Mouse (Mus musculus) lung, postnatal 0 days (tissue): ENCODE data around the gene Gm15319. TPM values are rescaled to one million over a fixed set of nuclear protein-coding genes. Genes with fewer than 3 reads are reported as not detected.
"Not testable (repeated sequence)": the region's sequence is repeated elsewhere in the genome, so short reads cannot be mapped to it uniquely, and the experiment has no call there.

ENCODE experiments used
- ATAC-seq: fragments of 200-750 bp; cut with Nextera tagmentation; 2 replicates; pipeline ENCODE4 v1.8.0; 2017; ENCODE audit warnings: moderate library complexity
- DNase-seq: peaks from one replicate; pipeline ENCODE4 v3.0.0-alpha.2; 2016; ENCODE audit warnings: low spot score
- H3K27ac ChIP-seq: fragments of 300-500 bp; sonication (generic); 2 replicates; pipeline ENCODE4 v1.5.1; 2014; ENCODE audit warnings: antibody characterized with exemption, mild to moderate bottlenecking, low read length, mixed read lengths
- H3K27me3 ChIP-seq: fragments of 300-500 bp; sonication (generic); replicated peaks from 2 replicates; pipeline ENCODE4 v1.6.1; 2014; ENCODE audit warnings: low read length, mixed read lengths; ENCODE audit not compliant: insufficient read depth
- H3K36me3 ChIP-seq: fragments of 300-500 bp; sonication (generic); 2 replicates; pipeline ENCODE4 v1.6.1; 2014; ENCODE audit warnings: low read length, mixed read lengths; ENCODE audit not compliant: insufficient read depth
- H3K4me1 ChIP-seq: fragments of 300-500 bp; sonication (generic); 2 replicates; pipeline ENCODE4 v1.6.1; 2014; ENCODE audit warnings: antibody characterized with exemption, low read depth, low read length, mixed read lengths; ENCODE audit not compliant: insufficient read depth
- H3K4me2 ChIP-seq: fragments of 300-500 bp; sonication (generic); replicated peaks from 2 replicates; pipeline ENCODE4 v1.6.1; 2014; ENCODE audit warnings: low read depth, mild to moderate bottlenecking, low read length, moderate library complexity, mixed read lengths
- H3K4me3 ChIP-seq: fragments of 300-500 bp; sonication (generic); 2 replicates; pipeline ENCODE4 v1.5.1; 2014; ENCODE audit warnings: low read depth, low read length
- H3K9ac ChIP-seq: fragments of 300-500 bp; sonication (generic); replicated peaks from 2 replicates; pipeline ENCODE4 v1.6.1; 2014; ENCODE audit warnings: low read depth, mild to moderate bottlenecking
- H3K9me3 ChIP-seq: fragments of 300-500 bp; sonication (generic); 2 replicates; pipeline ENCODE4 v1.6.1; 2016; ENCODE audit warnings: low read length, mixed read lengths
- WGBS: fragments of 180-500 bp; shearing (Covaris S2); extraction: QIAGEN DNeasy Blood & Tissue Kit; methylation state at CpG from one replicate; pipeline ENCODE4 v1.1.7; 2014; 5-methylcytosine and 5-hydroxymethylcytosine counted together
- polyA plus RNA-seq: library from polyadenylated mRNA; unstranded; fragments of >200 nt; fragmentation: Nextera tagmentation; extraction: Ambion mirVana; gene quantifications from 2 replicates; pipeline ENCODE4 v1.2.1, GENCODE M21; 2015

Gene Gm15319
- polyA plus RNA-seq, 1 experiment from 2014 or later, result not detected

DNA sequence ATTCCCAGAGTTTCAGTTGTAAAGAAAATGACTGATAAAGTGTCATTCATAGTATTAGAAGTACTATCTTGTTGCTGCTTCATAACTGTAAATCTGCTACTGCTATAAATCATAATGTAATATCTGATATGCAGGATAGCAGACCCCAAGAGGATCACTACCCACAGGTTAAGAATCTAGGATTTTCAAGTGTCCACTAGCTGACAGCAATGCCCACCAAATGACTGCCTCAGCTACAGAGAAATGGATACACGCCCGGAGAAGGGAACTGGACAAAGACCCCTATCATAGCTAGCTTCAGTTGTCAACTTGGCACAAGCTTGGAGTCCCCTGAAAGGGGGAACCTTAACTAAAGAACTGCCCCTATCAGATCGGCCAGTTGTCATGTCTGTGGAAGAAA lies 18.6 kb upstream of the Gm15319 start:
- not testable (repeated sequence) for DNase-seq, H3K4me1 ChIP-seq, H3K4me2 ChIP-seq, ATAC-seq, H3K9ac ChIP-seq, H3K27me3 ChIP-seq, H3K4me3 ChIP-seq, H3K27ac ChIP-seq, H3K9me3 ChIP-seq, H3K36me3 ChIP-seq
- 81% methylated on average over 2 of the region's 3 CpGs for WGBS

DNA sequence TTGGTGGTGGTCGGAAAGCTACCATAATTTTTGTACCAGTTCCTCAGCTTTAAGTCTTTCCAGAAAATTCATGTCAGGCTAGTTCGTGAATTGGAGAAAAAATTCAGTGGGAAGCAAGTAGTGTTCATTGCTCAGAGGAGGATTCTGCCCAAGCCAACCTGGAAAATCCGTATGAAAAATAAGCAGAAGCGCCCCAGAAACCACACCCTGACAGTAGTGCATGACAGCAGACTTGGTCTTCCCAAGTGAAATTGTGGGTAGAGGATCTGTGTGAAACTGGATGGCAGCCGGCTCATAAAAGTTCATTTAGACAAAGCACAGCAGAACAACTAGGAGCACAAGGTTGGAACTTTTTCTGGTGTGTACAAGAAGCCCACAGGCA lies 18.2 kb upstream of the Gm15319 start:
- ATAC-seq, H3K9ac ChIP-seq, H3K4me3 ChIP-seq, H3K4me2 ChIP-seq, H3K36me3 ChIP-seq, H3K27ac ChIP-seq, DNase-seq, H3K9me3 ChIP-seq, H3K4me1 ChIP-seq, H3K27me3 ChIP-seq: not testable (repeated sequence)
- 60% methylated on average over 1 of the region's 5 CpGs for WGBS

GRCm38 (mm10) chr8:20380590-20381238 lies 17.7 kb upstream of the Gm15319 start:
- 75% methylated on average over 7 of the region's 7 CpGs for WGBS
- peak; percentile 69 for ATAC-seq
- not testable (repeated sequence) for DNase-seq

GRCm38 (mm10) chr8:20379650-20380436 lies 16.8 kb upstream of the Gm15319 start:
- H3K4me3 ChIP-seq, DNase-seq, H3K27ac ChIP-seq, H3K9me3 ChIP-seq, H3K4me1 ChIP-seq, H3K27me3 ChIP-seq, H3K9ac ChIP-seq, H3K36me3 ChIP-seq, H3K4me2 ChIP-seq: not testable (repeated sequence)
- peak; percentile 29 for ATAC-seq
- no CpG with 5 or more reads among the region's 4 CpGs for WGBS

More at GRCm38 (mm10) chr8:20380590-20381238, 17.7 kb upstream of the Gm15319 start:
- not testable (repeated sequence) for H3K27ac ChIP-seq, H3K36me3 ChIP-seq, H3K27me3 ChIP-seq, H3K9me3 ChIP-seq, H3K4me1 ChIP-seq, H3K9ac ChIP-seq, H3K4me2 ChIP-seq, H3K4me3 ChIP-seq

DNA sequence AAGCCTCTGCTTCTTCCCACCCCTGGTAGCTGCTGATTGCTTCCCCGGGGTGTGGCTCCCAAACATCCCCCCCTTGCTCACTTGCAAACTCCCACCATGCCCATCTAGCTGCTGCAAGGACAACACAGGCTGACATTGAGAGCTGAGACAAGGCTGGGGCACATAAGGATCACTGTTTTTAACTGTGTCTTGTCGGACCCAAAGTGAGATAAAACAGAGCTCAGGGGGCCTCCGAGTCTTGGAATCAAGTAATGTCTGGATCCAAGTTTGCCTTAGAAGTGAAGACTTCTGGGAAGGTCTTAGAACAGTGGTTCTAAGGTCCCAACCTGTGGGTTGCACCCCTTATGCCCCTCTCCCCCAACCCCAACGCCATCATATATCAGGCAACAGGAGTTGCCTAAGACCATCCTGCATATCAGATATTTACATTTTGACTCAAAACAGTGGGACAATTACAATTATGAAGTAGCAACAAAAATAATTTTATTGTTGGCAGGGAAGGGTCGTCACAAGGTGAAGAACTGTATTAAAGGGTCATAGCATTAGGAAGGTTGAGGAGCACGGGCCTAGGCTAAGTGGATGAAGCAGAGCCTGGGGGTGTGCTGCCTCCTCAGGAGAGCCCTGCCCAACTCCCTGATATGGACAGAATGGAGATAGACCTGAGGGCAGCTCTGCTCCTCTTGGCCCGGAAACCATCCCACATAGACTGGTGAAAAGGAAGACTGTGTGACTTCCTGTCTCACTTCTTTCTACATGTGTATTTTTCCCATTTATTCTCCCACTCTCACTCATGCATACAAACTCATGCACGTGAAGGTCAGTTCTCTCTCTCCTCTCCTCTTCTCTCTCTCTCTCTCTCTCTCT lies 16.0 kb upstream of the Gm15319 start:
- H3K27me3 ChIP-seq, DNase-seq, H3K4me3 ChIP-seq, H3K9me3 ChIP-seq, H3K27ac ChIP-seq, H3K9ac ChIP-seq, H3K4me2 ChIP-seq, H3K36me3 ChIP-seq, H3K4me1 ChIP-seq: not testable (repeated sequence)
- WGBS, result 87% methylated on average over 3 of the region's 8 CpGs
- ATAC-seq, result peak; percentile 53

DNA sequence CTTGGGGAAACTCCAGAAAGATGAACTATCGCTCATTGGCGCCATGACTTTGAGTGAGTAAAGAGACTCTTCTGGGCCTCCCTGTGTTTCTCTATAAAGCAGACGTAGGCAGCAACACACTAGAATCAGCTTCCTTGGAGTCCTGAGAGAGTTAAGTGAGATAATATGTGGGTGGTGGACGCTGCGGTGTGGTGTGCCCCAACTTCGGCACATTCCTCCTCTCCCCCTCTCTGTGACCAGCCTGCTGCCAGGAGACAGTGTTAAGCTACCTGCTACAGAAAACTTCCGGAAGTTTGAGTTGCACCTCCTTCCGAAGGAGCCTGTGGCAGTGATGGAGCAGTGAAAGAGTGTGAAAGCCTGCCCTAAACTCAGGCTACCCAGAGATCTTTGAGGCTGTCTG lies 15.3 kb upstream of the Gm15319 start:
- H3K36me3 ChIP-seq, H3K4me3 ChIP-seq, H3K9ac ChIP-seq, H3K27me3 ChIP-seq, H3K27ac ChIP-seq, ATAC-seq, DNase-seq, H3K4me1 ChIP-seq, H3K9me3 ChIP-seq, H3K4me2 ChIP-seq: not testable (repeated sequence)
- 81% methylated on average over 5 of the region's 8 CpGs for WGBS

- H3K4me3 ChIP-seq, H3K4me1 ChIP-seq, H3K27me3 ChIP-seq, ATAC-seq, H3K9me3 ChIP-seq, H3K27ac ChIP-seq, H3K4me2 ChIP-seq, DNase-seq, H3K9ac ChIP-seq, H3K36me3 ChIP-seq: not testable (repeated sequence)
- no CpG with 5 or more reads among the region's 3 CpGs for WGBS
Measured at GRCm38 (mm10) chr8:20375698-20376097, 12.7 kb upstream of the Gm15319 start.

GRCm38 (mm10) chr8:20356386-20356785 lies 6.6 kb downstream of the Gm15319 start:
- not testable (repeated sequence) for ATAC-seq, H3K36me3 ChIP-seq, DNase-seq, H3K4me1 ChIP-seq, H3K27me3 ChIP-seq, H3K9ac ChIP-seq, H3K4me2 ChIP-seq, H3K27ac ChIP-seq, H3K9me3 ChIP-seq, H3K4me3 ChIP-seq
- 80% methylated on average over 5 of the region's 5 CpGs for WGBS

DNA sequence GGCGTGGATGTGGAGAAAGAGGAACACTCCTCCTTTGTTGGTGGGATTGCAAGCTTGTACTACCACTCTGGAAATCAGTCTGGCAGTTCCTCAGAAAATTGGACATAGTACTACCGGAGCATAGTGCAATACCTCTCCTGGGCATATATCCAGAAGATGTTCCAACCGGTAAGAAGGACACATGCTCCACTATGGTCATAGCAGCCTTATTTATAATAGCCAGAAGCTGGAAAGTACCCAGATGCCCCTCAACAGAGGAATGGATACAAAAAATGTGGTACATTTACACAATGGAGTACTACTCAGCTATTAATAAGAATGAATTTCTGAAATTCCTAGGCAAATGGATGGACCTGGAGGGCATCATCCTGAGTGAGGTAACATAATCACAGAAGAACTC lies 9.4 kb downstream of the Gm15319 start:
- not testable (repeated sequence) for H3K27me3 ChIP-seq, H3K36me3 ChIP-seq, ATAC-seq, DNase-seq, H3K27ac ChIP-seq, H3K4me1 ChIP-seq, H3K9me3 ChIP-seq, H3K9ac ChIP-seq, H3K4me2 ChIP-seq, H3K4me3 ChIP-seq
- WGBS, result 94% methylated on average over 1 of the region's 3 CpGs
